Mouse (Mus musculus) gastrocnemius, postnatal 36 days (tissue): ENCODE data around the gene Adgra3. TPM values are rescaled to one million over a fixed set of nuclear protein-coding genes. Genes with fewer than 3 reads are reported as not detected.

Source experiments
- DNase-seq, 2 experiments: peaks; one replicate each; pipeline ENCODE4 v3.0.0; 2022
- intact Hi-C: fragments of 180-260 bp; cut with DNase I; formaldehyde crosslinking; loops from one replicate; pipeline ENCODE4 v1.15.1; 2025
- long read RNA-seq, 2 experiments: library from polyadenylated mRNA; stranded (forward); transcript quantifications; one replicate each; pipeline ENCODE4 v2.0.0; 2021
- total RNA-seq, 2 experiments: library from RNA; stranded (reverse); gene quantifications; 2 replicates each; pipeline ENCODE4 v1.2.3; 2021

Adgra3 gene
- 10 to 100 TPM; 12.6 TPM for total RNA-seq
- long read RNA-seq, experiment 1, full-length matches to known transcripts, result 2 of 5 reads
- long read RNA-seq, experiment 1, partial matches to known transcripts, result 1 of 5 reads
- long read RNA-seq, experiment 1, other reads (novel, unspliced or antisense), result 2 of 5 reads
- long read RNA-seq, experiment 2, full-length matches to known transcripts, result 9 of 11 reads
- long read RNA-seq, experiment 2, partial matches to known transcripts, result 1 of 11 reads
- long read RNA-seq, experiment 2, other reads (novel, unspliced or antisense), result 1 of 11 reads

GRCm38 (mm10) chr5:50058421-50059286 is at the start of gene Adgra3:
Gene Adgra3, minus strand, starts transcription at chr5:50059006.
- intact Hi-C loops, result no loop called here
- peak; percentile 70 to 79 for DNase-seq

DNA sequence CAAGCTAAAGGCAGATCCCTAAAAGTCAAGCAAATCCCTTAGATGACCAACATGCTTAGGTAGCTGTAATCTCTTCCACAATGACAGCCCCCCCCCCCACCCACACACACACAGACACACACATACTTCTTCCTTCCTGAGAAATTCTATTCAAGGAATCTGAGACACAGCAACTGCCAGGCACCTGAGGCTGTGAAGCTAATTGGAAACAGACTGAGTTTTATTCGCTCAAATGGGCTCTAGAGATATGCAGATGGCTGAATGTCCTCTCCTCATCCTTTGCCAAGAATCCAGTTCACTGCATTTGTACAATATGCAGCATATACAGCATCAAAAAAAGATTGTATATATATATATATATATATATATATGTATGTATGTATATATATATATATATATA is 24.6 kb upstream of the Adgra3 start:
- DNase-seq, result no peak
- intact Hi-C loops, result no loop called here

- intact Hi-C loops, result no loop called here
- no peak for DNase-seq
Measured at GRCm38 (mm10) chr5:50074245-50074644, 15.4 kb upstream of the Adgra3 start.

GRCm38 (mm10) chr5:50064236-50064635 is 5.4 kb upstream of the Adgra3 start:
- no peak for DNase-seq
- intact Hi-C loops, result no loop called here

DNA sequence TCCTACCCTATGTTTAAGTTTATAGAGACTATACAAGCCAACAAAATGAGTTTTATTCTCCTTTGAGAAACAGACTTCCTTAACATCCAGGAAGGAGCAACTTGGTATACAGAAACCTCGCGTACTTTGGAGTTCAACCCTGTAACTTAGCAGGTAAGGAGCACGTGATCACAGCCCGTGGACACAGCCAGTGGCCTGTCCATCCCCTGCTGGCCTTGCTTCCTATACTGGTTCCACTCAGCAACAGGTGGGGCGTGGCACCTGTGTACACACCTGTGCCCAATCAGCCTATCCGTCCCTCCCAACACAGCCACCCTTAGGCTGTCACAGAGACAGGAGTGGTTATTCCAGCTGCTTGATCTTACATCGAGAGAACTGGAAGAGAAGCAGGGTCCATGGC is 780 bp upstream of the Adgra3 start:
- intact Hi-C loops, result no loop called here
- DNase-seq, result no peak

GRCm38 (mm10) chr5:50057612-50058420 is 990 bp downstream of the Adgra3 start:
- DNase-seq, result peak in 1 of 2 experiments; percentile 21
- intact Hi-C loops, result no loop called here

DNA sequence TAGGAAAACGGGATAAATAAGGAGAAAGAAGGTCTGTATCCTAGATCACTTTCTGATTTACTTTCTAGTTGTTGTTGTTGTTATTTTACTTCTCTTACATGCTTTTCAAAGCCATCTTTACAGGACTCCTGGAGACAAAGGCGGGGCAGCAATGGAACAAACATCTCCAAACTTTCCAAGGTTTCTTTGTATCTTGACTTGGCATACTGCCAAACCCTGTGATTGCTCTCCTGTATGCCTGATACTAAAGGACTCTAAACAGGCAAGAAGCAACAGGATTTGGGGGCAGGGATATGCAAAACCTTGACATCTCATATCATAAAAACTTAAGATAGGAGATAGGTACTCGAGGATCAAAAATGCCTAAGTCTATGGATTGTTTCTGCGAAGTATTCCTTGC is 6.3 kb downstream of the Adgra3 start:
- no peak for DNase-seq
- intact Hi-C loops, result no loop called here

GRCm38 (mm10) chr5:50050668-50051425 is 8.0 kb downstream of the Adgra3 start:
- intact Hi-C loops, result no loop called here

DNA sequence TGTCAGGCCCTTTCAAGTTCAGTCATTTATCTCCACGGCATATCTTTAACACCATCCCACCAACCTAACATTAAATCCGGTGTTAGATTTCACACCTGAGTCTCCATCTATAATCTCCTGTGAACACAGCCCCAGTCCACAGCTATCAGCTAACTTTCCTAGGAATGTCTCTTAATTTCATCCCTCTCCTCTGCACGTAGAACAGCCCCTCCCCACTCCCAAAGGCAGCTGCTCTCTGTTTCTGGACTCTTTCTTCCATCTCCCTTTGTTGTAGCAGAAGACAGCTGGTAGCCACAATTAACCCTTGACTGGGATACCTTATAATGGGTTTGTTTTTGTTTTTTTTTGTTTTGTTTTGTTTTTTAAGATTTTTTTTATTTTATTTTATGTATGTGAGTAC is 8.8 kb downstream of the Adgra3 start:
- DNase-seq, result no peak
- intact Hi-C loops, result no loop called here

More at GRCm38 (mm10) chr5:50050668-50051425, 8.0 kb downstream of the Adgra3 start:
- DNase-seq, result no peak

GRCm38 (mm10) chr5:50049506-50049905 is 9.3 kb downstream of the Adgra3 start:
- no peak for DNase-seq
- intact Hi-C loops, result no loop called here

DNA sequence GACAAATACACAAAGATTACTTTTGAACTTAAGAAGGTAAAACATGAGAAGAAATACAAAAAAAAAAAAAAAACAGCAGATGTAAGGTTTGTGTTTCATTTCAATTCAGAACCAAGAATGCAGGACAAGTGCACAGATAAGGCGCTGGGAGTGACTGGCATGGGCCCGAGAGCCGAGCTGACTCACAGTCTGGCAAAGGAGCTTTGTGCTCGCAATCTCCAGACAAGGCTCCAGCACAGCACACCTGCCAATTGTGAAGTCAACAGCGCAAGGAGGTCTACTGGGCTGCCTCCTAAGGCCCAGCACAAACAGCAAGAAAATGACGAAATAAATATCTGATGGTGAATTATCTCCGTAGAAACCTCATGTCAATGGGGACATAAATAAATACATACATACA is 9.8 kb downstream of the Adgra3 start:
- intact Hi-C loops, result no loop called here
- DNase-seq, result peak in 1 of 2 experiments; percentile 30

GRCm38 (mm10) chr5:50048271-50048851 is 10.4 kb downstream of the Adgra3 start:
- intact Hi-C loops, result no loop called here
- no peak for DNase-seq

GRCm38 (mm10) chr5:50045180-50045579 is 13.6 kb downstream of the Adgra3 start:
- intact Hi-C loops, result no loop called here

DNA sequence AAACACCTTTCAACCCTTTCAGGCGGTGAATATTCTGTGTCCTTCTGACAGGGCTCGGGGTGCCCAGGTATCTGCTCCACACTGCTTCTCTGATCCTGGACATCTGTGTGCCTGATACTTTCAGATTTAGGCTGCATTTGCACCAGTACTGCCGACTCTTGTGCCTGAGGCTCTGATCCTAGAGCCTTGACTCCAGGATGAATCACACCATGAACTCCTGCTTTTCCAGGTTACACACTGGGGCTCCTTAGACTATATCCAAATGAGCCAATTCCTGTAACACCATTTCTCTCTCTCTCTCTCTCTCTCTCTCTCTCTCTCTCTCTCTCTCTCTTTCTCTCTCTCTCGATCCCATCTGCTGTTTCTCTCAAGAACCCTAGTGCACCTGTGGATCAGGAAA is 15.1 kb downstream of the Adgra3 start:
- no peak for DNase-seq
- intact Hi-C loops, result no loop called here

More at GRCm38 (mm10) chr5:50045180-50045579, 13.6 kb downstream of the Adgra3 start:
- DNase-seq, result no peak

- no peak for DNase-seq
- intact Hi-C loops, result no loop called here
Measured at GRCm38 (mm10) chr5:50042274-50042943, 16.4 kb downstream of the Adgra3 start.

DNA sequence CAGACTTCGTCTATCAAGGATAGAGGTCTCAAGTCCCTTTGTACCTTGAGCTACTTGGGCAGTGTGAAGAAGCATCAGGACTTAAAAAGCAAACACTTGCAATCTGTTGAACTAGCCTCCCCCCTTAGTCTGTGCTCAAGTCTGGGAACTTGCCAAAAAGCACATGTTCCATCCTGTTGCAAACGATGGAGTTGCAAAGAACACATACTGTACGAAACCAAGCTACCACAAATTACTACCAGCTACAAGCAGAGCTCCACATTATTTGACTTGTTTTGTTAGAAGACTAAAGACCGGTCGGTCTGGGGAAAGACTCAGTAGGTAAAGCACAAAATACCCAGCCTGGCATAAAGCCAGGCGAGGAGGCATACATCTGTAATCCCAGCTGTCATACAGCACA is 19.3 kb downstream of the Adgra3 start:
- intact Hi-C loops, result no loop called here
- DNase-seq, result no peak

- intact Hi-C loops, result no loop called here
- DNase-seq, result no peak
Measured at GRCm38 (mm10) chr5:50037666-50038065, 21.1 kb downstream of the Adgra3 start.

- intact Hi-C loops, result loop anchor here (5.0 kb wide), 1 partner anchor 58 kb away; no protein-coding TSS in a partner anchor
- no peak for DNase-seq
Measured at GRCm38 (mm10) chr5:50034900-50035514, 23.8 kb downstream of the Adgra3 start.

DNA sequence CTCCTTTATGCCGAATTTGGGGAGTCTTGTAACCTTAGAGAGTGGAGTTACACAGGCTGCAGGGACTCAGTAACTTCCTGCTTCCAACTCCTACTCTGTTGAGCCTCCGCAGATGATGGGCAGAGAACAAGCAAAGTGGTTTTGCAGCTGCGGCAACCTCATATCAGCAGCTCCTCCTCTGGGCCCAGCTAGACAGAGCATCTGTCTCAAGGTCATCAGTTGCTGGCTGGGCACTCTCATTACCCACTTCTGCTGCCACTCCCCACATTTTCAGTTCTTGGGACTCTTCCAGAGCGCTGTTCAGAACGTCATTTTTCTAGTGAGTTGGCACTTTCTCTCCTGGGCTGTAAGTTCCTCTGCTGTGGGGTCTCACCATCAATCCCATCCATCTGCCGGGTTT is 24.6 kb downstream of the Adgra3 start:
- peak in 1 of 2 experiments; percentile 18 for DNase-seq
- intact Hi-C loops, result loop anchor here (5.0 kb wide), 1 partner anchor 57 kb away; no protein-coding TSS in a partner anchor
